Mouse (Mus musculus): ENCODE data around the gene Prss45.
"Not testable (repeated sequence)": the region's sequence is repeated elsewhere in the genome, so short reads cannot be mapped to it uniquely, and the experiment has no call there.

Gene Prss45

GRCm38 (mm10) chr9:110834411-110834810 lies at the start of gene Prss45:
Prss45 (plus strand) TSS chr9:110834588.
- no peak for DNase-seq (ENCODE audit: low spot score)

DNA sequence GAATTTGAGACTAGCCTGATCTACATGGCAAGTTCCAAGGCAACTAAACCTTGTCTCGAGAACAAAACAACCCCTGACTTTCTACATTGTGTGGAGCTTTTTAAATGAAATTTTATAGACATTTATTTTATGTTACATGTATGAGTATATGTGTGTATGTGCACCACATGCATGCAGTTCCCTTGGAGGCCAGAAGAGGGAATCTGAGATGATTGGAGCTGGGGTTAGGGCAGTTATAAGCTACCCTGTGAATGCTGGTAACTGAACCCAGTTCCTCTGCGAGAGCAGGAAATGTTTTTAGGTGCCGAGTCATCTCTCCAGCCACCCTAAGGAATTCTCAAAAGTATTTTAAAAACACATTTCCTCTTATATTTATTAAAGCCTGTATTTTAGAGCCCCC lies 46.2 kb upstream of the Prss45 start:
- no peak for DNase-seq (ENCODE audit: low spot score)

DNA sequence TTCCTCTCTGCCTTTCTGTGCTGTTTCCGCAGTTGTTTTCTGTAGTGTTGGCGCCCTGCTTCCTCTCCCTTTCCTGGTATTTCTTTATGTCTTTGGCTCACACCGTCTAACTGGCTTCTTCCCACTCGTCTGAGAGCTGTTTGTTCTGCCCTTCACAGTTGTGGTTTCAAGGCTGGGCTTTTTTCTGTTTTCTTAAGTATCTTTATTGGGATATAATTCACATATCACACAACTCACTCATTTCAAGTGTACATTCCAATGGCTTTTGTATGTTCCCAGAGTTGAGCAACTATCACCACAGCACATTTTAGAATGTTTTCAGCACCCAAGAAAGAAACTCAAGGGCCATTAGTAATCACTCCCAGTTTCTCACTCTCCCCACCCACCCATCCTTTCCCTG lies 43.9 kb upstream of the Prss45 start:
- peak; percentile 73 for DNase-seq (ENCODE audit: low spot score)

DNA sequence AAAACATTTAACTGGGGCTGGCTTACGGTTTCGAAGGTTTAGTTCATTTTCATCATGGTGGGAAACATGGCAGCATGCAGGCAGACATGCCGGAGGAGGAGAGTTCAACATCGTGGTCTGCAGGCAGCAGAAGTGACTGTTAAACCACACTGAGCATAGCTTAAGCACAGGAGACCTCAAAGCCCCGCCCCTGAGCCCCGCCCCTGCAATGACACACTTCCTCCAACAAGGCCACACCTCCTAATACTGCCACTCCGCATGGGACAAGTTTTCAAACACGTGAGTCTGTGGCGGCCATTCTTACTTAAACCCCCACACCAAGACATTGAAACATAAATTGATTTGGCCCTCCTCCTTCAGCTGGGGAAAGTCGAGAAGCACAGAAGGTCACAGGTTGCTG lies 37.4 kb upstream of the Prss45 start:
- no peak for DNase-seq (ENCODE audit: low spot score)

GRCm38 (mm10) chr9:110797866-110798265 lies 36.5 kb upstream of the Prss45 start, which contains the start of gene Prss42:
Prss42 (plus strand) TSS chr9:110798166.
- no peak for DNase-seq (ENCODE audit: low spot score)

- DNase-seq (ENCODE audit: low spot score): no peak
Measured at GRCm38 (mm10) chr9:110800834-110801479, 33.4 kb upstream of the Prss45 start.

DNA sequence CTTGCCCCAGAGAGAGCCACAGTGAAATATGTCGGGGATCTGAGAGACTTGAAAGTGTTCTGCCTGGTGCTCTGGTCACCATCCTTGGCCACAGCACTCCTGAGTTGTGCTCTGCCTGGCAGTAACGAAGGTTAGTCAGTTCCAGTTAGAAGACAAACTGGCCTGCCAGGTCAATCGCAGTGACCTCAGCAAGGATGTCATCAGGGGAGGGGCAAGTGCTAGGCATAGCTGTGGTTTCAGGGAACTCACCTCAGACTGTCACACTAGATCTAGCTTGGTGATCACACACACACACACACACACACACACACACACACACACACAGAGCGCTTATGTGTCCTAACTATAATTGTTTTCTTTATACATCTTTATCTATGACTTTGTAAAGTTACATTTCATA lies 31.1 kb upstream of the Prss45 start:
- no peak for DNase-seq (ENCODE audit: low spot score)

DNA sequence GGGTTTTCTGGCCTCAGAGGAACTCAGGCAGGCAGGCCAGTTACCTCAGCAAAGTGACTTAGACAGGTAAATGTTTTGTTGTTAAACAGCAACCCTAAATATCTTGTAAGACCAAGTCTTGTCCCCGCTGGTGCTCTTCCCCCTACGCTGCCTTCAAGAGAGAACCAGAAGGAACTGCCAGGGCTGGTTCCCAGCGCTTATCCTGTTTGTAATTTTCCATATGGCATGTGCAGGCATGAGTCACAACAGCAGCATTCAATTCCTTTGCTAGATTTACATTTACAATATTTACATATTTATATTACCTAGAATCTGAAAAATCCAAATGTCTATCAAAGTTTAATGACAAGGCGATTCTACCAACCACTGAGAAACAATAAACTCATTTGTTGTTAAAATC lies 24.3 kb upstream of the Prss45 start:
- DNase-seq (ENCODE audit: low spot score): no peak

DNA sequence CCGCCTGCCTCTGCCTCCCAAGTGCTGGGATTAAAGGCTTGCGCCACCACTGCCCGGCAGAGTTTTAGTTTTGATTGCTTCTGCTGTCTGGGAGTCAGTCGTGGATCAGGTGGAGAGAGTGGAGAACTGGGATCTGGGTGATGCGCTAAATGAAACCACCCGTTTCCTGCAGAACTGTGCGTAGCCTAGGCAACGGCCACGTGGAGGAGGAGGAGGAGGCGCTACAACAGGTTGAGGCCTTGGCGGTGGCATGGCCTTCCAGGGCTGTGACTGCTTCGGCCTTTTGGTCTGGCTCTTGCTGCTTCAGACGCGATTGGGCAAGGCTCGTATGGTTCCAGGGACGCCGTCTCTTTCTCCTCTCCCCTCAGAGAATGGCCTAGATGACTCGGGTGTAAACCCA lies 20.6 kb upstream of the Prss45 start, which contains the start of gene Prss44:
Prss44 (plus strand) TSS at position 206 of the 400 bp plus-strand sequence.
- DNase-seq (ENCODE audit: low spot score): no peak

DNA sequence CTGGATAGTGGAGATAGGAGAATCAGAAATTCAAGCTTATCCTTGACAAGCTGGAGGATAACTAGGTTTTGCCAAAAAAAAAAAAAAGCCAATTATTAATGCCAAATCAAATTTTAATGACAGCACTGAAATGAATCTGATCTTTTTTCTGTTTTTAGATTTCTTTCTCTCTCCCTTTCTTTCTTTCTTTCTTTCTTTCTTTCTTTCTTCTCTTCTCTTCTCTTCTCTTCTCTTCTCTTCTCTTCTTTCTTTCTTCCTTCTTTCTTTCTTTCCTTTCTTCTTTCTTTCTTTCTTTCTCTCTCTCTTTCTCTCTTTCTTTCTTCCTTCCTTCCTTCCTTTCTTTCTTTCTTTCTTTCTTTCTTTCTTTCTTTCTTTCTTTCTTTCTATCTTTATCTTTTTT lies 13.8 kb upstream of the Prss45 start:
- not testable (repeated sequence) for DNase-seq (ENCODE audit: low spot score)

DNA sequence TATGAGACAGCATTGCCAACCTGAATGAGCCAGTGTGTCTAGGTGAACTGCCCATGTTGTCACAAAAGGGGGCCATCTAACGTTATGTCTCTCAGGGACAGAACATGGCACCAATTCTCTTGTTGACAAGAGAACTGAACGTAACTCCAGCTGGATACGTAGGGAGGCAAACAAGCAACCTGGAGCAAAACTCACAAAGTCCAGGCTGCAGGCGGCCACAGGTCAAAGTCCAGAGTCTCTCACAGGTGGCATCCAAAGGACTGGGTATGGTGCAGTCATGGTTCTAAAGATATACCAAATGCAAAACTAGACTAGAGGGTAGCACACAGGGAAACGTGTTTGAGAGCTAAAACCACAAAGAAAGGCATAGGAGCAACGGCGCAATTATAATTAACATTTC lies 13.0 kb upstream of the Prss45 start:
- DNase-seq (ENCODE audit: low spot score): no peak

DNA sequence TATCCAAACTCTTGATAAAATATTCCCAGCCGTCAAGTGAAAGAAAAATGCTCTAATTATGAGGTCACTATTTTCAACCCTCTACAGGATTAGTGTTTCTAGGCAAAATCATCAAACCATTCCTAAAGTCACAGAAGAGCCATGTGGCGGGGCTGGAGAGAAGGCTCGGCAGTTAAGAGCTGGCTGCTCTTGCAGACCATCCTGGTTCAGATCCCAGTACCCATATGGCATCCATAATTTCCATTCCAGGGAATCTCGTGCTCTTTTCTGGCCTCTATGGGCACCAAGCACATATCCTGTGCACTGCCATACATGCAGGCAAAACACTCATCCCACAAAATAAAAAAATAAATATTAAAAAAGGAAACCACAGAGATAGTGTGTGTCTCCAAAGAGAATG lies 9.0 kb upstream of the Prss45 start:
- no peak for DNase-seq (ENCODE audit: low spot score)

GRCm38 (mm10) chr9:110825832-110826231 lies 8.6 kb upstream of the Prss45 start:
- DNase-seq (ENCODE audit: low spot score): no peak

- no peak for DNase-seq (ENCODE audit: low spot score)
Measured at GRCm38 (mm10) chr9:110826390-110826789, 8.0 kb upstream of the Prss45 start, which contains the start of gene Prss43. Prss43 (plus strand) TSS chr9:110826690.

DNA sequence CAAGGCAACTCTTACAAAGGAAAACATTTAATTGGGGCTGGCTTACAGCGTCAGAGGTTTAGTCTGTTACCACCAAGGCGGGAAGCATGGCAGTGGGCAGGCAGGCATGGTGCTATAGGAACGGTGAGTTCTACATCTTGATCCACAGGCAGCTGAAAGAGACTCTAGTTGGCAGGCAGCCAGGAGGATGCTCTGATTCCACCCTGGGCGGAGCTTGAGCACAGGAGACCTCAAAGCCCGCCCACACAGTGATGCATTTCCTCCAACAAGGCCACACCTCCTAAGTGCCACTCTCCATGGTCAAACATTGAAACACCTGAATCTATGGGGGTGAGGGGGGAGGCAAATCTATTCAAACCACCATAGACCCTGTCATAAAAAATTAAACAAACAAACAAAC lies 1.4 kb upstream of the Prss45 start:
- DNase-seq (ENCODE audit: low spot score): no peak

- DNase-seq (ENCODE audit: low spot score): no peak
Measured at GRCm38 (mm10) chr9:110834961-110835360, 573 bp downstream of the Prss45 start.

DNA sequence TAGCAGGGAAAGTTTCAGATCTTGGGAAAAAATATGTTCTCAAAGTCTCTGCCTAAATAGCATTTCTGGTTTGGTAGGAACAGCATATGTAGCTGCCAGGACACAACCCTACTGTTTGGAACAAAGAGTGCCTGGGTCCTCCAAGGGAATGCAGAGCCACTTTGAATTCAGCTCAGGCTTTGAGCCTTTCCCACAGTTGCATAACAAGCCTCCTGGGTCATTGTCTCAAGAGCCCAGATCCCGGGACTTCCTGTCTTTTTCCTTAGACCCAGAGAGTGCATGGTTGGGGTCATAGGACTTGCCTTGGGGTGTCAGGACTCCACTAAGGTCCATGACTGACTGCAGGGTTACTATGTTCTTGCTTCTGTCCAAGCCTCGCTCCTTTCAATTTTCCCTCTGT lies 1.7 kb downstream of the Prss45 start:
- DNase-seq (ENCODE audit: low spot score): peak; percentile 44

- DNase-seq (ENCODE audit: low spot score): no peak
Measured at GRCm38 (mm10) chr9:110840905-110841304, 6.5 kb downstream of the Prss45 start.

GRCm38 (mm10) chr9:110841438-110841837 lies 7.0 kb downstream of the Prss45 start:
- peak; percentile 70 for DNase-seq (ENCODE audit: low spot score)

- DNase-seq (ENCODE audit: low spot score): no peak
Measured at GRCm38 (mm10) chr9:110844206-110844605, 9.8 kb downstream of the Prss45 start, which contains the start of gene Prss46. Prss46 (plus strand) TSS chr9:110844506.

GRCm38 (mm10) chr9:110849162-110849561 lies 14.8 kb downstream of the Prss45 start:
- no peak for DNase-seq (ENCODE audit: low spot score)

- DNase-seq (ENCODE audit: low spot score): no peak
Measured at GRCm38 (mm10) chr9:110855903-110856302, 21.5 kb downstream of the Prss45 start.

DNA sequence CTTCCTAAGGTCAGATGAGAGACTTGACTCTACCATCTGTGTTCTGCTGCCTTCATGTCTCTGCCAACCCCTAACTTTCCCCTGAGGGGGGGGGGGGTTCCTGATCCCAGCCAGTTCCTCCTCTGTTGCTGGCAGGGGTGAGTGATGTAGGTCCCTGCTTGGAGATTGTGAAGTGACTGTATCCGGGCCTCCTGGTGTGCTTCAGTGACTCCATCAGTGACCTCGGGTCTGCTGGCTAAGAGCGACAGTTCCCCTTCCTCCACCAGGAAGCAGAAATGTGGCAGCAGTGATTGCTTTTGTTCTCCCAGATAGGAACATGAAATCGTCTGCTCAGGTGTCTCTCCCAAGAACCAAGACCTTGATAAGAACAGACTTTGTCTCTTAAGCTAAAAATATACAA lies 22.5 kb downstream of the Prss45 start:
- no peak for DNase-seq (ENCODE audit: low spot score)

DNA sequence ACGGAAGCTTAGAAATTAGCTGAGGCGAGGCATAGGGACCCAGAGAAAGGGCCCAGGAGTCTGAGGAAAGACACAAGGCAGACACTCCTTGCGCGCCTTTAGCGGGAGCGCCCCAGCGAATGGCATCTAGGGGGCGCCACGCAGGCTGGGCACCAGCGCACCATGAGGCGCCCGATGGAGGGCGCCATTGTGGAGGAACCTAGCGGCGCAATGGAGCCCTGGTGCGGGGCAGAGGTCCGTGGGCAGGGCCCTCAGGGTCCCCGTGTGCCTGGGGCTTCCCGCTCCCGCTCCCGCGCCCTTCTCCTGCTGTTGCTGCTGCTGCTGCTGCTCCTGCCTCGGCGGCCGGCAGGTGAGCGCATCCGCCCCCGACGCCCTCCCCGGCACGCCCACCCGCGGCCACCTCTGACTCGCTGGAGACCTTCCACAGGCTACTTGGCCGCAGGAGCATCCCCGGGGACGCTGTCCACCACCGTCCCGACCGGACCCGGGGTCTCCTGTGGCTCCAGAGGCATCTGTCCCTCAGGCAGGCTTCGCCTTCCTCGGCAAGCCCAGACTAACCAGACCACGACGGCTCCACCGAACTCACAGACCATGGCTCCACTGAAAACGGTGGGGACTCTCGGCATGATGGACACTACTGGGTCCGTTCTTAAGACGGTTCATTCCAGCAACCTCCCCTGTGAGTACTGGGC lies 23.5 kb downstream of the Prss45 start, which contains the start of gene Prss50:
Prss50 (plus strand) TSS at position 187 of the 692 bp plus-strand sequence.
- no peak for DNase-seq (ENCODE audit: low spot score)

All from lung, postnatal 25 days (tissue).